Mouse (Mus musculus) embryonic facial prominence, embryonic 10.5 days (tissue): ENCODE data around the gene Atg101. TPM values are rescaled to one million over a fixed set of nuclear protein-coding genes. Genes with fewer than 3 reads are reported as not detected.

Source experiments
- DNase-seq: peaks from one replicate; pipeline ENCODE4 v3.0.0-alpha.2; 2017; ENCODE audit warnings: low spot score
- H3K27ac ChIP-seq: fragments of 300-500 bp; sonication (generic); replicated peaks from 2 replicates; pipeline ENCODE4 v1.5.1; 2016; ENCODE audit warnings: mild to moderate bottlenecking
- H3K27me3 ChIP-seq: fragments of 300-500 bp; sonication (generic); replicated peaks from 2 replicates; pipeline ENCODE4 v1.6.1; 2016; ENCODE audit warnings: low read depth, mild to moderate bottlenecking; ENCODE audit not compliant: poor library complexity, severe bottlenecking
- H3K36me3 ChIP-seq: fragments of 300-500 bp; sonication (generic); replicated peaks from 2 replicates; pipeline ENCODE4 v1.6.1; 2016; ENCODE audit warnings: mild to moderate bottlenecking, moderate library complexity
- H3K4me1 ChIP-seq: fragments of 300-500 bp; sonication (generic); 2 replicates; pipeline ENCODE4 v1.6.1; 2016
- H3K4me3 ChIP-seq: fragments of 300-500 bp; sonication (generic); 2 replicates; pipeline ENCODE4 v1.5.1; 2016; ENCODE audit warnings: mild to moderate bottlenecking, moderate library complexity
- H3K9me3 ChIP-seq: fragments of 300-500 bp; sonication (generic); 2 replicates; pipeline ENCODE4 v1.6.1; 2016; ENCODE audit warnings: mild to moderate bottlenecking
- WGBS: fragments of 180-500 bp; shearing (Covaris S2); methylation state at CpG from one replicate; pipeline ENCODE4 v1.1.7; 2016; 5-methylcytosine and 5-hydroxymethylcytosine counted together
- polyA plus RNA-seq: library from polyadenylated mRNA; unstranded; fragments of >200 nt; fragmentation: Nextera tagmentation; extraction: Ambion mirVana; gene quantifications from 2 replicates; pipeline ENCODE4 v1.2.1, GENCODE M21; 2016

Atg101 gene
- polyA plus RNA-seq, 1 experiment from 2014 or later, result 91.5 TPM

GRCm38 (mm10) chr15:101277351-101277899, 6.6 kb upstream of the Atg101 start:
- DNase-seq, result peak; percentile 54
- WGBS, result 27% methylated on average over 11 of the region's 11 CpGs

GRCm38 (mm10) chr15:101278589-101278988, 5.5 kb upstream of the Atg101 start:
- Histone ChIP-seq H3K27me3 (no peaks in the 10 kb centered on the region), H3K4me1 (peaks cover 33% of the 10 kb centered on the region), H3K4me3 (no peak overlapping the region), H3K36me3 (peaks cover 12% of the 10 kb centered on the region), H3K9me3 (no peaks in the 10 kb centered on the region), H3K27ac (peak overlapping the region; percentile 68)
- WGBS, result 54% methylated on average over 5 of the region's 5 CpGs
- no peak for DNase-seq

More at GRCm38 (mm10) chr15:101277351-101277899, 6.6 kb upstream of the Atg101 start:
- Histone ChIP-seq H3K36me3 (peaks cover 24% of the 10 kb centered on the region), H3K27ac (peak overlapping the region; percentile 68), H3K4me3 (0 out of 2 replicates have a peak overlapping the region, but pooled peaks have one; percentile 0), H3K27me3 (no peaks in the 10 kb centered on the region), H3K4me1 (peaks cover 32% of the 10 kb centered on the region), H3K9me3 (no peaks in the 10 kb centered on the region)

GRCm38 (mm10) chr15:101279430-101279999, 4.6 kb upstream of the Atg101 start:
- H3K27me3 ChIP-seq, result no peaks in the 10 kb centered on the region
- no peak for DNase-seq
- WGBS, result 63% methylated on average over 12 of the region's 12 CpGs
- H3K4me3 ChIP-seq, result no peak overlapping the region
- H3K27ac ChIP-seq, result peak overlapping the region; percentile 49; the same call in 1 of the 2 replicates
- 0 out of 2 replicates have a peak, but pooled peaks cover 3% of the 10 kb centered on the region for H3K36me3 ChIP-seq
- H3K4me1 ChIP-seq, result peaks cover 36% of the 10 kb centered on the region
- H3K9me3 ChIP-seq, result no peaks in the 10 kb centered on the region

GRCm38 (mm10) chr15:101282471-101282870, 1.6 kb upstream of the Atg101 start:
- 82% methylated on average over 5 of the region's 5 CpGs for WGBS
- Histone ChIP-seq H3K27ac (no peak overlapping the region), H3K4me1 (peaks cover 45% of the 10 kb centered on the region), H3K27me3 (no peaks in the 10 kb centered on the region), H3K36me3 (peaks cover 14% of the 10 kb centered on the region), H3K9me3 (no peaks in the 10 kb centered on the region), H3K4me3 (no peak overlapping the region)
- no peak for DNase-seq

- H3K4me1 ChIP-seq, result peaks cover 36% of the 10 kb centered on the region
- H3K4me3 ChIP-seq, result peak overlapping the region; percentile 95
- peak overlapping the region; percentile 98 for H3K27ac ChIP-seq
- H3K27me3 ChIP-seq, result no peaks in the 10 kb centered on the region
- peaks cover 23% of the 10 kb centered on the region for H3K36me3 ChIP-seq
- no peaks in the 10 kb centered on the region for H3K9me3 ChIP-seq
- 3% methylated on average over 26 of the region's 26 CpGs for WGBS
- peak; percentile 50 for DNase-seq
These were observed 725 bp upstream of the Atg101 start for GRCm38 (mm10) chr15:101283183-101283910.

GRCm38 (mm10) chr15:101286129-101286770, 2.2 kb downstream of the Atg101 start:
- DNase-seq, result no peak
- WGBS, result 66% methylated on average over 9 of the region's 9 CpGs

GRCm38 (mm10) chr15:101287361-101287760, 3.3 kb downstream of the Atg101 start:
- no peaks in the 10 kb centered on the region for H3K27me3 ChIP-seq

More at GRCm38 (mm10) chr15:101286129-101286770, 2.2 kb downstream of the Atg101 start:
- no peaks in the 10 kb centered on the region for H3K9me3 ChIP-seq
- no peak overlapping the region for H3K4me3 ChIP-seq
- no peak overlapping the region for H3K27ac ChIP-seq
- peaks cover 22% of the 10 kb centered on the region for H3K4me1 ChIP-seq
- H3K27me3 ChIP-seq, result no peaks in the 10 kb centered on the region
- peaks cover 52% of the 10 kb centered on the region for H3K36me3 ChIP-seq

GRCm38 (mm10) chr15:101290354-101290753, 6.3 kb downstream of the Atg101 start:
- Histone ChIP-seq H3K4me3 (no peak overlapping the region), H3K4me1 (peaks cover 32% of the 10 kb centered on the region), H3K27ac (no peak overlapping the region), H3K9me3 (no peaks in the 10 kb centered on the region), H3K27me3 (no peaks in the 10 kb centered on the region), H3K36me3 (peaks cover 69% of the 10 kb centered on the region)
- no peak for DNase-seq
- 95% methylated on average over 15 of the region's 15 CpGs for WGBS

More at GRCm38 (mm10) chr15:101287361-101287760, 3.3 kb downstream of the Atg101 start:
- H3K4me3 ChIP-seq, result no peak overlapping the region
- H3K9me3 ChIP-seq, result no peaks in the 10 kb centered on the region
- H3K4me1 ChIP-seq, result peaks cover 22% of the 10 kb centered on the region
- H3K36me3 ChIP-seq, result peaks cover 63% of the 10 kb centered on the region
- 89% methylated on average over 6 of the region's 6 CpGs for WGBS
- DNase-seq, result no peak
- H3K27ac ChIP-seq, result no peak overlapping the region

GRCm38 (mm10) chr15:101292012-101292411, 7.9 kb downstream of the Atg101 start:
- DNase-seq, result no peak
- no peaks in the 10 kb centered on the region for H3K9me3 ChIP-seq
- 94% methylated on average over 3 of the region's 3 CpGs for WGBS

GRCm38 (mm10) chr15:101293025-101293621, 9.1 kb downstream of the Atg101 start, which contains the start of gene 6030408B16Rik:
Gene 6030408B16Rik, plus strand, starts transcription at chr15:101293212.
- no peak within 1 kb of the TSS for H3K4me3 ChIP-seq

More at GRCm38 (mm10) chr15:101292012-101292411, 7.9 kb downstream of the Atg101 start:
- H3K27me3 ChIP-seq, result no peaks in the 10 kb centered on the region
- peaks cover 23% of the 10 kb centered on the region for H3K4me1 ChIP-seq
- H3K4me3 ChIP-seq, result no peak overlapping the region
- H3K36me3 ChIP-seq, result peaks cover 59% of the 10 kb centered on the region
- H3K27ac ChIP-seq, result no peak overlapping the region

GRCm38 (mm10) chr15:101294028-101294894, 10.2 kb downstream of the Atg101 start:
- no peaks in the 10 kb centered on the region for H3K27me3 ChIP-seq
- WGBS, result 64% methylated on average over 16 of the region's 16 CpGs
- no peak overlapping the region for H3K4me3 ChIP-seq
- H3K36me3 ChIP-seq, result peaks cover 37% of the 10 kb centered on the region
- DNase-seq, result peak; percentile 50
- H3K27ac ChIP-seq, result peak overlapping the region; percentile 71
- H3K9me3 ChIP-seq, result no peaks in the 10 kb centered on the region
- H3K4me1 ChIP-seq, result peaks cover 33% of the 10 kb centered on the region

More at GRCm38 (mm10) chr15:101293025-101293621, 9.1 kb downstream of the Atg101 start, which contains the start of gene 6030408B16Rik:
- Histone ChIP-seq H3K27ac (peak within 1 kb of the TSS; percentile 71), H3K36me3 (peaks cover 48% of the 10 kb centered on the region), H3K9me3 (no peaks in the 10 kb centered on the region), H3K4me1 (peaks cover 27% of the 10 kb centered on the region), H3K27me3 (no peaks in the 10 kb centered on the region)
- no peak for DNase-seq
- WGBS, result 61% methylated on average over 18 of the region's 18 CpGs
